Mouse (Mus musculus) hindbrain, embryonic 12.5 days (tissue): ENCODE measurements at regions not wholly inside any gene's neighbourhood (a gene's known extent, or its start where the extent isn't known, plus 50 kb on each side); places are given as distances from the start of the nearest gene placed in this dataset.

Source experiments
- ATAC-seq: fragments of 200-750 bp; cut with Nextera tagmentation; 2 replicates; pipeline ENCODE4 v1.8.0; 2017; ENCODE audit warnings: moderate TSS enrichment; ENCODE audit not compliant: low FRiP score
- H3K27ac ChIP-seq: fragments of 300-500 bp; sonication (generic); 2 replicates; pipeline ENCODE4 v1.5.1; 2016; ENCODE audit warnings: mild to moderate bottlenecking
- H3K27me3 ChIP-seq: fragments of 300-500 bp; sonication (generic); 2 replicates; pipeline ENCODE4 v1.6.1; 2016; ENCODE audit warnings: mild to moderate bottlenecking
- H3K36me3 ChIP-seq: fragments of 300-500 bp; sonication (generic); 2 replicates; pipeline ENCODE4 v1.6.1; 2016; ENCODE audit warnings: mild to moderate bottlenecking
- H3K4me1 ChIP-seq: fragments of 300-500 bp; sonication (generic); 2 replicates; pipeline ENCODE4 v1.6.1; 2016
- H3K4me2 ChIP-seq: fragments of 300-500 bp; sonication (generic); replicated peaks from 2 replicates; pipeline ENCODE4 v1.6.1; 2016; ENCODE audit warnings: mild to moderate bottlenecking
- H3K4me3 ChIP-seq: fragments of 300-500 bp; sonication (generic); 2 replicates; pipeline ENCODE4 v1.5.1; 2016; ENCODE audit warnings: mild to moderate bottlenecking
- H3K9ac ChIP-seq: fragments of 300-500 bp; sonication (generic); 2 replicates; pipeline ENCODE4 v1.6.1; 2016; ENCODE audit warnings: mild to moderate bottlenecking, moderate library complexity
- H3K9me3 ChIP-seq: fragments of 300-500 bp; sonication (generic); replicated peaks from 2 replicates; pipeline ENCODE4 v1.6.1; 2016; ENCODE audit warnings: mild to moderate bottlenecking
- WGBS: fragments of 180-500 bp; shearing (Covaris S2); methylation state at CpG from one replicate; pipeline ENCODE4 v1.1.7; 2016; 5-methylcytosine and 5-hydroxymethylcytosine counted together

- Histone ChIP-seq H3K4me2 (no peak overlapping the region), H3K27me3 (no peaks in the 10 kb centered on the region), H3K9ac (no peak overlapping the region), H3K4me3 (no peak overlapping the region), H3K27ac (no peak overlapping the region), H3K36me3 (no peaks in the 10 kb centered on the region), H3K4me1 (no peaks in the 10 kb centered on the region), H3K9me3 (no peaks in the 10 kb centered on the region)
- no peak for ATAC-seq
- WGBS: 84% methylated on average over 3 of the region's 3 CpGs
Measured at GRCm38 (mm10) chrX:112984668-112985067, 200.6 kb downstream of the Chm start.

- Histone ChIP-seq H3K4me2 (no peak overlapping the region), H3K4me1 (no peaks in the 10 kb centered on the region), H3K36me3 (no peaks in the 10 kb centered on the region), H3K9ac (no peak overlapping the region), H3K4me3 (no peak overlapping the region), H3K27me3 (no peaks in the 10 kb centered on the region), H3K9me3 (no peaks in the 10 kb centered on the region), H3K27ac (no peak overlapping the region)
- 72% methylated on average over 3 of the region's 3 CpGs for WGBS
- ATAC-seq: no peak
Measured at GRCm38 (mm10) chrX:112984073-112984472, 201.2 kb downstream of the Chm start.

- no peak overlapping the region for H3K4me3 ChIP-seq
- no peak overlapping the region for H3K27ac ChIP-seq
- H3K27me3 ChIP-seq: no peaks in the 10 kb centered on the region
- H3K9ac ChIP-seq: no peak overlapping the region
- H3K4me1 ChIP-seq: no peaks in the 10 kb centered on the region
- H3K9me3 ChIP-seq: no peaks in the 10 kb centered on the region
- 56% methylated on average over 3 of the region's 3 CpGs for WGBS
- no peak overlapping the region for H3K4me2 ChIP-seq
- H3K36me3 ChIP-seq: no peaks in the 10 kb centered on the region
- ATAC-seq: no peak
Measured at GRCm38 (mm10) chrX:112978583-112978982, 206.7 kb downstream of the Chm start.

GRCm38 (mm10) chrX:112964093-112964492 is 221.2 kb downstream of the Chm start:
- no peak overlapping the region for H3K4me3 ChIP-seq
- no peak overlapping the region for H3K4me2 ChIP-seq
- no peak for ATAC-seq
- no peak overlapping the region for H3K9ac ChIP-seq
- H3K9me3 ChIP-seq: no peaks in the 10 kb centered on the region
- no peaks in the 10 kb centered on the region for H3K27me3 ChIP-seq
- H3K27ac ChIP-seq: no peak overlapping the region
- H3K4me1 ChIP-seq: no peaks in the 10 kb centered on the region
- H3K36me3 ChIP-seq: no peaks in the 10 kb centered on the region
- whole genome bisulfite sequencing: 76% methylated on average over 3 of the region's 3 CpGs

- 51% methylated on average over 1 of the region's 1 CpGs for WGBS
- no peak for ATAC-seq
Measured at GRCm38 (mm10) chrX:112949792-112950191, 235.5 kb downstream of the Chm start.

GRCm38 (mm10) chrX:112947521-112947920 is 237.8 kb downstream of the Chm start:
- Histone ChIP-seq H3K4me3 (no peak overlapping the region), H3K36me3 (no peaks in the 10 kb centered on the region), H3K9ac (no peak overlapping the region), H3K9me3 (no peaks in the 10 kb centered on the region), H3K4me2 (no peak overlapping the region), H3K27me3 (no peaks in the 10 kb centered on the region), H3K27ac (no peak overlapping the region), H3K4me1 (no peaks in the 10 kb centered on the region)
- no peak for ATAC-seq
- WGBS: 83% methylated on average over 4 of the region's 4 CpGs

More at GRCm38 (mm10) chrX:112949792-112950191, 235.5 kb downstream of the Chm start:
- Histone ChIP-seq H3K27ac (no peak overlapping the region), H3K36me3 (no peaks in the 10 kb centered on the region), H3K4me2 (no peak overlapping the region), H3K9ac (no peak overlapping the region), H3K4me3 (no peak overlapping the region), H3K9me3 (no peaks in the 10 kb centered on the region), H3K4me1 (no peaks in the 10 kb centered on the region), H3K27me3 (no peaks in the 10 kb centered on the region)

GRCm38 (mm10) chrX:112925542-112926182 is 227.2 kb upstream of the Pof1b start:
- Histone ChIP-seq H3K27me3 (no peaks in the 10 kb centered on the region), H3K36me3 (no peaks in the 10 kb centered on the region), H3K4me2 (no peak overlapping the region), H3K9ac (no peak overlapping the region), H3K9me3 (no peaks in the 10 kb centered on the region), H3K27ac (no peak overlapping the region), H3K4me1 (no peaks in the 10 kb centered on the region), H3K4me3 (no peak overlapping the region)
- ATAC-seq: peak; percentile 64; the same call in 1 of the 2 replicates
- WGBS: 61% methylated on average over 1 of the region's 1 CpGs

- Histone ChIP-seq H3K4me1 (no peaks in the 10 kb centered on the region), H3K27me3 (no peaks in the 10 kb centered on the region), H3K4me3 (no peak overlapping the region), H3K4me2 (no peak overlapping the region), H3K27ac (no peak overlapping the region), H3K9ac (no peak overlapping the region), H3K9me3 (no peaks in the 10 kb centered on the region), H3K36me3 (no peaks in the 10 kb centered on the region)
- WGBS: 46% methylated on average over 11 of the region's 11 CpGs
- ATAC-seq: no peak
Measured at GRCm38 (mm10) chrX:112903631-112904410, 205.4 kb upstream of the Pof1b start.

- 74% methylated on average over 2 of the region's 2 CpGs for WGBS
- no peaks in the 10 kb centered on the region for H3K9me3 ChIP-seq
Measured at GRCm38 (mm10) chrX:112886539-112886938, 188.1 kb upstream of the Pof1b start.

More at GRCm38 (mm10) chrX:112886539-112886938, 188.1 kb upstream of the Pof1b start:
- Histone ChIP-seq H3K4me3 (no peak overlapping the region), H3K27ac (no peak overlapping the region), H3K4me2 (no peak overlapping the region), H3K9ac (no peak overlapping the region), H3K27me3 (no peaks in the 10 kb centered on the region), H3K4me1 (no peaks in the 10 kb centered on the region), H3K36me3 (no peaks in the 10 kb centered on the region)
- no peak for ATAC-seq
